Mouse (Mus musculus): ENCODE results near the gene Mrpl4. TPM values are rescaled to one million over a fixed set of nuclear protein-coding genes. Genes with fewer than 3 reads are reported as not detected.

The Mrpl4 gene
- total RNA-seq, 2 experiments from 2014 or later, result 57.3 to 62.1 TPM

GRCm38 (mm10) chr9:21015571-21016130 lies 13.1 kb downstream of the Mrpl4 start, which contains the start of gene Icam1:
Gene Icam1 (plus strand): TSS chr9:21015985.
- no peak for DNase-seq (ENCODE audit: low spot score in 2 of 2)

DNA sequence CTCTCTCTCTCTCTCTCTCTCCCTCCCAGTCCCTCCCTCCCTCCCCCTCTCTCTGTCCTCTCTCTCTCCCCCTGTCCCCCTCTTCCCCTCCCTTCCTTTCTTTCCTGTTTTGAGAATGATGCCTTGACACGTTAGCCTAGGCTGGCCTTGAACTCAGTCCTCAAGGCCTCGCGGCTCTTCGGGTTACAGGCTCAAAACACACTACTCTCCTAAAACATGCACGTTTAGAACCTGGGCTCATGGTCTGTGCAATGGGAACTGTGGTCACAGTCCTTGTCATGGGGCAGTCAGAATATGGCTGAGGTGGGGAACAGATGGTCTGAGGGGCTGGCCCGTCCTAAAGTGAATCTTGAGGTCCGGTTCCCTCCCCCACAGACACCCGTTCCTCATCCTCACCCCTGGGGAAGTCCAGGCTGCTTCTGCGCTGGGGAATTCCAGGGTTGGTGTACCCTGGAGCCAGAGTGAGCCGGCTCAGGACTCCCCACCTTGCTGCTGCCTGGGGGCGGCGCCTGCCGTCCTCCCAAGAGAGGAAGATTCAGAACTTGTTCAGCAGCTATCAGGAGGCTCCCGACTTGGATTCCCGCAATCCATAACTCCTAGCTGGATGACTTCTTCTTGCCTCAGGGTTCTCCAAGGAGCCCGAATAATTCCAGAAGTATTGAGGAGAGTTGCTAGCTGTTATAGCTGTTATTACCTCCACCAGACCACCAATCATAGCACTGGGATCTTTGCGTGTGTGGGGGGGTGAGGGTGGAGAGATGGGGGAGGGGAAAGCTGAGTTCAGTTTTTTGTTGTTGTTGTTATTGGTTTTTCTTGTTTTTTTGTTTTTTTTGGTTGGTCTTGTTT lies 14.0 kb downstream of the Mrpl4 start:
- no peak for DNase-seq (ENCODE audit: low spot score in 2 of 2)

DNA sequence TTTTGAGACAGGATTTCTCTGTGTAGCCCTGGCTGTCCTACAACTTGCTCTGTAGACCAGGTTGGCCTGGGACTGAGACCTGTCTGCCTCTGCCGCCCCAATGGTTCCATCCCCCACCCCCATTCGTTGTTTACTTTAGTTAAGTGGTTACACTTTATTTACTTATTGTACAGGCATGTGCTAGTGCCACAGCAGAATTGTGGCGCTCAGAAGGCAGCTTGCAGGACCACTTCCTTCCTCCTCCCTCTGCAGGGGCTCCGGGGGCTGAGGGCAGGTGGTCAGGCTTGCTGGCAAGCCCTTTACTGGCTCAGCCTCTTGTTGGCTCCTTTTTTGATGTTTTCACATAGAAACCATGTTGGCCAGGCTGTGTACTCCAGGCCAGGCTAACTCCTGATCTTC lies 14.6 kb downstream of the Mrpl4 start:
- DNase-seq (ENCODE audit: low spot score in 2 of 2), result no peak

DNA sequence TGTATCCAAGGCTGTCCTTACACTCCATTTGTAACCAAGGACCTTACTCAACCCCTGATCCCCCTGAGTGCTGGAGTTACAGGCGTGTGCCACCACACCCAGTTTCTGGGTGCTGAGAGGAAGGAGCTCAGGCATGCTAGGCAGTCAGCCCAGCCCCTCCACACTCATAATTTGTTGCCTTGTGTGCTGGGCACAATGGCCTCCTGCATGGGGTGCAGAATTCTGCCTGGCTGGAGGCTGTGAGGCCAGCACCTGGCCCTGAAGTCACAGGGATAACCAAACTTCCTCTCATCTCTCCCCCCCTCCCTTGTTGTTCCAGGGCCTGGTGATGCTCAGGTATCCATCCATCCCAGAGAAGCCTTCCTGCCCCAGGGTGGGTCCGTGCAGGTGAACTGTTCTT lies 16.1 kb downstream of the Mrpl4 start:
- DNase-seq (ENCODE audit: low spot score in 2 of 2), result no peak

GRCm38 (mm10) chr9:21021363-21021762 lies 18.8 kb downstream of the Mrpl4 start:
- DNase-seq (ENCODE audit: low spot score in 2 of 2), result no peak

- no peak for DNase-seq (ENCODE audit: low spot score in 2 of 2)
These were observed 19.8 kb downstream of the Mrpl4 start for GRCm38 (mm10) chr9:21022288-21022687.

- no peak for DNase-seq (ENCODE audit: low spot score in 2 of 2)
These were observed 20.2 kb downstream of the Mrpl4 start for GRCm38 (mm10) chr9:21022726-21023125.

- no peak for DNase-seq (ENCODE audit: low spot score in 2 of 2)
These were observed 22.8 kb downstream of the Mrpl4 start for GRCm38 (mm10) chr9:21025258-21025810.

DNA sequence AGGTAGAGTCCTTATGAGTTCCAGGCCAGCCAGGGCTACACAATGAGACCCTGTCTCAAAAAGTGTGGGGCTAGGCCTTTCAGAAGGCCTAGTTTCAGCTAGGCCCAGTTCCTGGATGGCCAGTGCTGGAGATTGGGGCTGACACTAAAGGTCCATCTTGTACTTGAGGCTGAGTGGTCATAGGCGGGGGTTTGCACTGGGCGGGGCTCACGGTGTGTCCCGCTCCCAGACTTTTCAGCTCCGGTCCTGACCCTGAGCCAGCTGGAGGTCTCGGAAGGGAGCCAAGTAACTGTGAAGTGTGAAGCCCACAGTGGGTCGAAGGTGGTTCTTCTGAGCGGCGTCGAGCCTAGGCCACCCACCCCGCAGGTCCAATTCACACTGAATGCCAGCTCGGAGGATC lies 24.3 kb downstream of the Mrpl4 start:
- DNase-seq (ENCODE audit: low spot score in 2 of 2), result no peak

GRCm38 (mm10) chr9:21027774-21028290 lies 25.3 kb downstream of the Mrpl4 start:
- DNase-seq (ENCODE audit: low spot score in 2 of 2), result no peak

DNA sequence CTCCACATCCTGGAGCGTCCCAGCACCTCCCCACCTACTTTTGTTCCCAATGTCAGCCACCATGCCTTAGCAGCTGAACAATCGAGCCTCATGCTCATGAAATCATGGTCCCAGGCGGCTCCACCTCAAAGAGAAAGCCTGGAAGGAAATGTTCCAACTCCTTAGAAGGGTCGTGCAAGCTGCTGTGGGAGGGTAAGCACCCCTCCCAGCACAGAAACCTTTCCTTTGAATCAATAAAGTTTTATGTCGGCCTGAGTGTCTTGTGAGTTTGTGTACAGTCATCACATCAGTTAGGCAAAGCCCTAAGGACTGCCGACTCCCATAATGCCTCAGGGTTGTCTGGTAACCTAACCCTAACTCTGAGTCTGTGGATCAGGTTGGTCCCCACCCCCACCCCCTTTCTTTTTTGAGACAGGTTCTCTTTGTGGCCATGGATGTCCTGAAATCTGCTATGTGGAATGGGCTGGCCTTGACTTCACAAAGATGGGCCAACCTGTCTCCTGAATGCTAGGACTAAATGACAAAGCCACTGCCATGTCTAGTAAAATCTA lies 26.1 kb downstream of the Mrpl4 start:
- no peak for DNase-seq (ENCODE audit: low spot score in 2 of 2)

- peak; percentile 76 to 81 for DNase-seq (ENCODE audit: low spot score in 2 of 2)
These were observed 26.9 kb downstream of the Mrpl4 start, which contains the start of gene Icam4 for GRCm38 (mm10) chr9:21029291-21030054. Gene Icam4 (plus strand): TSS chr9:21029373.

- DNase-seq (ENCODE audit: low spot score in 2 of 2), result no peak
These were observed 27.6 kb downstream of the Mrpl4 start for GRCm38 (mm10) chr9:21030055-21030600.

- peak; percentile 75 to 81 for DNase-seq (ENCODE audit: low spot score in 2 of 2)
These were observed 28.3 kb downstream of the Mrpl4 start for GRCm38 (mm10) chr9:21030781-21031250.

- DNase-seq (ENCODE audit: low spot score in 2 of 2), result peak; percentile 68 to 82
These were observed 28.8 kb downstream of the Mrpl4 start for GRCm38 (mm10) chr9:21031251-21031895.

- peak; percentile 84 to 90 for DNase-seq (ENCODE audit: low spot score in 2 of 2)
These were observed 29.4 kb downstream of the Mrpl4 start, which contains the start of gene Icam5 for GRCm38 (mm10) chr9:21031896-21032351. Gene Icam5 (plus strand): TSS chr9:21032073.

- peak in 1 of 2 experiments; percentile 11 for DNase-seq (ENCODE audit: low spot score in 2 of 2)
These were observed 30.0 kb downstream of the Mrpl4 start for GRCm38 (mm10) chr9:21032491-21032890.

DNA sequence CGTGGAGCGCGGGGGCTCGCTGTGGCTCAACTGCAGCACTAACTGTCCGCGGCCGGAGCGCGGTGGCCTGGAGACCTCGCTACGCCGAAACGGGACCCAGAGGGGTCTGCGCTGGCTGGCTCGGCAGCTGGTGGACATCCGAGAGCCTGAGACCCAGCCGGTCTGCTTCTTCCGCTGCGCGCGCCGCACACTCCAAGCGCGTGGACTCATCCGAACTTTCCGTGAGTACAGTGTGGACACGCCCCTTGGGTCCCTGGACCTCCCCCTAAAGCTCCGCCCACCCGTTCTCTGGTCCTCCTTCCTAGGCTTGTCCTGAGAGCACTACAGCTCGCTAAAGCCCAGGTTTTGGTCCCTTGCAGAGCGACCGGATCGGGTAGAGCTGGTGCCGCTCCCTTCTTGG lies 30.6 kb downstream of the Mrpl4 start:
- DNase-seq (ENCODE audit: low spot score in 2 of 2), result peak; percentile 67 to 69

- no peak for DNase-seq (ENCODE audit: low spot score in 2 of 2)
These were observed 32.0 kb downstream of the Mrpl4 start for GRCm38 (mm10) chr9:21034481-21035085.
